Mouse (Mus musculus) midbrain, embryonic 13.5 days (tissue): ENCODE data around the gene Pip5k1b. TPM values are rescaled to one million over a fixed set of nuclear protein-coding genes. Genes with fewer than 3 reads are reported as not detected.

Experiments used
- ATAC-seq: fragments of 200-750 bp; cut with Nextera tagmentation; 2 replicates; pipeline ENCODE4 v1.8.0; 2017; ENCODE audit warnings: mild to moderate bottlenecking, moderate TSS enrichment, moderate library complexity
- H3K27ac ChIP-seq: fragments of 300-500 bp; sonication (generic); 2 replicates; pipeline ENCODE4 v1.5.1; 2015; ENCODE audit warnings: inconsistent platforms, mild to moderate bottlenecking, moderate library complexity
- H3K27me3 ChIP-seq: fragments of 300-500 bp; sonication (generic); 2 replicates; pipeline ENCODE4 v1.6.1; 2015; ENCODE audit warnings: mild to moderate bottlenecking, inconsistent platforms
- H3K36me3 ChIP-seq: fragments of 300-500 bp; sonication (generic); 2 replicates; pipeline ENCODE4 v1.6.1; 2015; ENCODE audit warnings: mild to moderate bottlenecking, inconsistent platforms
- H3K4me1 ChIP-seq: fragments of 300-500 bp; sonication (generic); replicated peaks from 2 replicates; pipeline ENCODE4 v1.6.1; 2015; ENCODE audit warnings: inconsistent platforms
- H3K4me2 ChIP-seq: fragments of 300-500 bp; sonication (generic); replicated peaks from 2 replicates; pipeline ENCODE4 v1.6.1; 2015; ENCODE audit warnings: moderate library complexity, mild to moderate bottlenecking, inconsistent platforms
- H3K4me3 ChIP-seq: fragments of 300-500 bp; sonication (generic); replicated peaks from 2 replicates; pipeline ENCODE4 v1.5.1; 2015; ENCODE audit warnings: mild to moderate bottlenecking, inconsistent platforms
- H3K9ac ChIP-seq: fragments of 300-500 bp; sonication (generic); replicated peaks from 2 replicates; pipeline ENCODE4 v1.6.1; 2015; ENCODE audit warnings: mild to moderate bottlenecking, inconsistent platforms
- H3K9me3 ChIP-seq: fragments of 300-500 bp; sonication (generic); 2 replicates; pipeline ENCODE4 v1.6.1; 2016; ENCODE audit warnings: mild to moderate bottlenecking, inconsistent platforms
- whole genome bisulfite sequencing: fragments of 180-500 bp; shearing (Covaris S2); methylation state at CpG from one replicate; pipeline ENCODE4 v1.1.7; 2015; 5-methylcytosine and 5-hydroxymethylcytosine counted together
- polyA plus RNA-seq: library from polyadenylated mRNA; unstranded; fragments of >200 nt; fragmentation: Nextera tagmentation; extraction: Ambion mirVana; gene quantifications from 2 replicates; pipeline ENCODE4 v1.2.1, GENCODE M21; 2015

Pip5k1b gene
- polyA plus RNA-seq, 1 experiment from 2014 or later: 1.3 TPM

DNA sequence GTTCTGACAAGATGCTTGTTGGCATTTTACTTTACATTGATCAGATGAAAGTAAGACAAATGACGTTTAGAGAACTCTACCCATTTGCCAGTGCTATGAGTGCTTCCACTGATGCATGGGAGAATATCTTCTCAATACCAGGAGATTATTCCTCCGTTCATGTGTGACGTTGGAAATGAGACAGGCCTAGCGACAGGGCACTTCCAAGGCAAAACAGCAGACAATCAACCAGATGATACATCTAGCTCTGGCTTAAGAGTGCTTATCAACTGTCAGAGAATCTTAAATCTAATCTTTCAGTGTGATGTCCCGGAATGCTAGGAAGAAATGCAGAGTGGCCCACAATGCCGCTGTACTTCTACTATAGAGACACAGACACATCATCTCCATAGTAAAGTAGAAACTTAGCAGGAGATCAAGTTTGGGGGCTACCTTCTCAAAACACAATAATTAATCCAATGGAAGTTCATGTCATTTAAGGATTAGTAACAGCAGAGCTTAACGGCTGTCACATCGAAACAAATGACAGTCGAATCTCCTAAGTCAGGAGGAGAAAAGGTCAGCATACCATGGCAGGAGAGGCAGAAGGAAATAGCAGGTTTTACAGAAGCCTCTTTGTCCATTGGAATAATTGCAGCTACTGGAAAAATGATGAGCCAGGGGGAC is 239.5 kb downstream of the Pip5k1b start:
- Histone ChIP-seq H3K4me2 (no peak overlapping the region), H3K4me3 (no peak overlapping the region), H3K9ac (no peak overlapping the region), H3K27me3 (peaks cover 12% of the 10 kb centered on the region; the same call in 1 of the 2 replicates), H3K36me3 (no peaks in the 10 kb centered on the region), H3K27ac (no peak overlapping the region), H3K4me1 (peaks cover 23% of the 10 kb centered on the region), H3K9me3 (no peaks in the 10 kb centered on the region)
- 52% methylated on average over 9 of the region's 9 CpGs for WGBS
- no peak for ATAC-seq

DNA sequence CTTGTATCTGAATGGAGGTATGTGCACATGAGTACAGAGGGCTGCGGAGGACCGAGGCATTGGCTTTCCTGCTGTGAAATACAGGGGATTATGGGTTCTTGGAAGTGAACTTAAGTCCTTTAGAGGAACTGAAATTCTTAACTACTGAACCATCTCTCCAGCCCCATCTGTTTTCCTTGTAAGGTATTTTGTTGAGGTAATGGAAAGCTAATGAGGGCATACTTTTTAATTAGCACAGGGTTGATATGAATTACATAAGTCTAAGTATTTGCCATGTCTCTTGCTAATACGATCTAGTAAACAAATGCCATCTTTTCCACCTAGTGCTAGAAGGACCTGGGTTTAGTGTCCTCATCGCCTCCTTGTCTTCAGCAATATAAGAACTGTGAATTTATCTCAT is 240.4 kb downstream of the Pip5k1b start:
- WGBS: 89% methylated on average over 4 of the region's 4 CpGs
- H3K4me2 ChIP-seq: no peak overlapping the region
- peaks cover 23% of the 10 kb centered on the region for H3K4me1 ChIP-seq
- no peak for ATAC-seq
- no peak overlapping the region for H3K27ac ChIP-seq
- H3K4me3 ChIP-seq: no peak overlapping the region
- no peaks in the 10 kb centered on the region for H3K9me3 ChIP-seq
- H3K27me3 ChIP-seq: peaks cover 13% of the 10 kb centered on the region; the same call in 1 of the 2 replicates
- H3K9ac ChIP-seq: no peak overlapping the region
- H3K36me3 ChIP-seq: no peaks in the 10 kb centered on the region

DNA sequence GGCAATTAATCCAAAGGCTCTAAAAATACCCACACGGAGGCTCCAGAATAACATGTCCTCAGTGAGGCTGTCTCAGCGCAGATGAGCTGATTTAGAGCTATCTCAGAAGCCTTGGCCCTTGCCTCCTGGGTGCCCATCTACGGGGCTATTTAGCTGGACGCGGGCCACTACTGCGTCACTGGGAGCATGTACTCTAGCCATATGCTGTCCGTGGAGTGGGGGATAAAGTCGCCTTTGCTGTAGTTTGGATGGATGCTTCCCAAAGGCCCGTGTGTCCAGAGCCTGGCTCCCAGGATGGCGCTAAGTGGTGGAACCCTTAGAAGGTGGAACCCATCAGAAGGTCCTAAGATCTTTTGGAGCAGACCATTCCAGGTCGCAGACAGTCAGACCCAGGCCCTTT is 241.0 kb downstream of the Pip5k1b start:
- Histone ChIP-seq H3K4me1 (peaks cover 23% of the 10 kb centered on the region), H3K27ac (no peak overlapping the region), H3K4me2 (no peak overlapping the region), H3K36me3 (no peaks in the 10 kb centered on the region), H3K27me3 (peaks cover 13% of the 10 kb centered on the region; the same call in 1 of the 2 replicates), H3K9me3 (no peaks in the 10 kb centered on the region), H3K9ac (no peak overlapping the region), H3K4me3 (no peak overlapping the region)
- 95% methylated on average over 11 of the region's 11 CpGs for WGBS
- ATAC-seq: no peak

DNA sequence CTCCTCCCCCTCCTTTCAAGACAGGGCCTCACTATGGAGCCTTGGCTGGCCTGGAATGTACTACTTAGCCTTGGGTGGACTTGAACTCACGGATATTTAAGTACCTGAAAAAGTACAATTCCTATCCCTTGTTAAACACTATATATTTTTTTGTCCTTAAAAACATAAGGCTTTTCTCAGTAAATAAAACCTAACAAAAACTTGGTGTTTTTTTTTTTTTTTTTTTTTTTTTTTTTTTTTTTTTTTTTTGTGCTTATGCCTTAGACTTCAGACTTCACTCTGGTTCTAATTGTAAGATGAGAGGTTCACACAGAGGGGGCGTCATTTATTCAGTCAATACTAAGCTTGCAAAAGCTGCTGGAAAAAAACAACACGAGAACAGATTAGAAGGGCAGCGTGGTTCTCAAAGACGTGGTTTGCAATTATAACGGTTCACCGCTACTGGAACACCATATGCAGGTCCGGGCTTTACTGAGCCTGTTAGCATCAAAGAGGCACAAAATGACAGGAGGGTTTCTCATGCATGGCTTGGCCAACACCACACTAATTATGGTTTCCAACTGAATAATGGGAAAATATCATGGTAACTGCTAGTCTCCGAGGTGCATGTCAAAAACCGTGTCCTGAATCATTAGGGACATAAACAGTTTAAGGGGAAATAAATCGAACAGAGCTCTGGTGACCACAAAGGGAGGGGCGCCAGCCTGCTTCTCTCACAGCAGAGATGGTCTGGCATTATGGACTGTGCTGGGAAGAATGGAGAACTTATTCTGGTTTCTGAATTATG is 242.9 kb downstream of the Pip5k1b start:
- Histone ChIP-seq H3K36me3 (no peaks in the 10 kb centered on the region), H3K9me3 (no peaks in the 10 kb centered on the region), H3K4me3 (no peak overlapping the region), H3K27ac (0 out of 2 replicates have a peak overlapping the region, but pooled peaks have one; percentile 4), H3K9ac (no peak overlapping the region), H3K4me2 (no peak overlapping the region), H3K4me1 (peaks cover 30% of the 10 kb centered on the region), H3K27me3 (peaks cover 13% of the 10 kb centered on the region; the same call in 1 of the 2 replicates)
- ATAC-seq: peak; percentile 81
- WGBS: 21% methylated on average over 12 of the region's 12 CpGs

DNA sequence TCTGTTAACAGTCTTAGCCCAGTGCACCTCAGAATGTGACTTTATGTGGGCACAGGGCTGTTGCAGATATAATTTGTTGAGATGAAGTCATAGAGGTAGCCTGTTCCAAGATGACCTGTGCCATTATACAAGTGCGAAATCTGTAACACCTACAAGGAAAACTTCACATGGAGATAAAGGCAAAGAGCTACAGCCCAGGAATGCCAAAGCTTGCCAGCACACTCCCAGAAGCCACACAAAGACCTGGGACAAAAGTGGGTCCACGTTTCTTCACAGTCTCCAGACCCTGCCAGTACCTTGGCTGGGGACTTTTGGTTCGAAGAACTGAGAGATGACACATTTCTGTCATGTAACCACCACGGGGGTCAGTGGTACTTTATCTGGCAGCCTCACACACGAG is 243.6 kb downstream of the Pip5k1b start:
- H3K27ac ChIP-seq: no peak overlapping the region
- 88% methylated on average over 5 of the region's 5 CpGs for WGBS

DNA sequence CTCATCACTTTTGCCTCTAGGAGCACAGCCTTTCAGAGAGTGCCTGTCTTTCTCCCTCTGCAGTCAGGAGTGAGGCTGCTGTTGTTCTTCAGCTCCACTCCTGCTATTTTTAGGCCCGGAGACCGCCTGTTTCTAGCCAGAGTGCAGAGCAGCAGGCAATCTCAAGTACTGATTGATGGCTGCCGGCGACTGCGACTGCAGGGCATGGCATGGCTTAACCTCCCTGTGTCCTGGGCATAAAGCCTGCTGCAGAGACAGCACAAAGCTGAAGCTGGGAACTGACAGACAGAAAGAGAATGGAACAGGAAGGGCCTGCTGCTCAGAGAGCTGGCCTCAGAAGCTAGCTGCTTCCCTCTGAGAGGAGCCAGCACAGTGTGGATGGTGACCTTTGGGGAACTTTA is 247.4 kb downstream of the Pip5k1b start:
- Histone ChIP-seq H3K9me3 (no peaks in the 10 kb centered on the region), H3K27me3 (peaks cover 19% of the 10 kb centered on the region; the same call in 1 of the 2 replicates), H3K4me1 (peaks cover 18% of the 10 kb centered on the region), H3K4me2 (no peak overlapping the region), H3K9ac (no peak overlapping the region), H3K4me3 (no peak overlapping the region), H3K36me3 (no peaks in the 10 kb centered on the region), H3K27ac (peak overlapping the region; percentile 41; the same call in 1 of the 2 replicates)
- 4% methylated on average over 5 of the region's 5 CpGs for WGBS
- peak; percentile 58; the same call in 1 of the 2 replicates for ATAC-seq

More for the DNA sequence above, 243.6 kb downstream of the Pip5k1b start:
- Histone ChIP-seq H3K4me1 (peaks cover 31% of the 10 kb centered on the region), H3K9ac (no peak overlapping the region), H3K4me2 (no peak overlapping the region), H3K9me3 (no peaks in the 10 kb centered on the region), H3K36me3 (no peaks in the 10 kb centered on the region), H3K27me3 (peaks cover 13% of the 10 kb centered on the region; the same call in 1 of the 2 replicates), H3K4me3 (no peak overlapping the region)
- ATAC-seq: no peak

DNA sequence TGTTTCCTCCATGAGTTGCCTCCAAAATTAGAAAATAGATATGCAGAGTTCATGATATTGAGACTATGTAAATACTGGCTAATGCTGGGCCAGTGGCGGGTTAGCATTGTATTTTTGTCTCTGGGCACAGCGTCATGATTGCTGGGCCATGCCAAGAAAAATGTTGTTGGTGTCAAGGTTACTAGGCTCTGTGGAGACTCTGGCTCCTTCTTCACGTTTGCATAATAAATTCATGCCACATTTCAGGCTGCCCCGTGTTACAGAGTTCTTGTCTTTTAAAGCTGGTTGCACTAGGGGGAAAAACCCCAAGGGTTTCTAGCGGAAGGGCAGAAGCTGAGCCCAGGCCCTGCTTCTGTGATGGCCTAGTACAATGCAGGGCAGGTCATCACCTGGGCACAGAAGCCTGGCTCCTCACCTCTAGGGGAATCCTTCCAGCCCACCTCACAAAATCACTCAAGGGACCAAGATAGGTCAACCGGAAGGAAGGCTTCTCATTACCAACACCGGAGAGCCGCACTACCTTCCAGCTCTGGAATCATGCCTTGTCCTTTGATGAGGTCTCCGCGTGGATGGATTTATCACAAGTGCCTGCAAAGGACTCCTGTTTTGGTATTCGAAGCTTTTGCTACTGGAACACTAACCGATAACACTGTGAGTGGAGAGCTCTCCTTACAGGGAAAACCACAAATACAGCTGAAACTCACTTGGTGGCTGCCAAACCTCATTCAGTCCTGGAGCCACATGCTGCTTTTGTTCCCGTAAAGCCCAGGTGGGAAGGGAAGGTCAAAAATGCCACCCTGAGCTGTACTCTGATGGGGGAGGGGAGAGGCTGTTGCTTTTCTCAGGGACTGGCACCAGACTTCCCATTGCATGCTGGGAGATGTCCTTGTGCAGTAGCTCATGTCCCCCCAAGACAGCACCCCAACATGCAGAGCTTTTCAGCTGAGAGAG is 248.1 kb downstream of the Pip5k1b start:
- 69% methylated on average over 13 of the region's 13 CpGs for WGBS
- Histone ChIP-seq H3K27ac (no peak overlapping the region), H3K9ac (no peak overlapping the region)

DNA sequence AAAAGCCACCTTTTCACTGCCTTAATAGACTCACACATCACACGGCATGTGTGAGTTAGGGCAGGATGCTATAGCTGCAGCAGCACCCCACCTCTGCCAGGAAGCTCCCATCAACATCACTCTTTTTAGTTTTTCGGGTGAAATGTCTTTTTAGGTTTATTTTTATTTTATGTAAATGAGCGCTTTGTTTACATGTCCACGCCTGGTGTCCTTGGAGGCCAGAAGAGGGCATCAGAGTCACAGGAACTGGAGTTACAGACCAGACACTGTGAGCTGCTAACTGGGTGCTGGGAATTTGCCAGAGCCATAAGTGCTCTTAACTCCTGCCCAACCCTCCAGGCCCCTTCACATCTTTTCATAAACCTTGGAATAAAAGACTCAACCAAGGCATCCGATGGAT is 249.3 kb downstream of the Pip5k1b start:
- no peak overlapping the region for H3K9ac ChIP-seq
- no peak overlapping the region for H3K27ac ChIP-seq
- no peak overlapping the region for H3K4me3 ChIP-seq
- H3K27me3 ChIP-seq: peaks cover 15% of the 10 kb centered on the region; the same call in 1 of the 2 replicates
- no peak overlapping the region for H3K4me2 ChIP-seq
- peaks cover 23% of the 10 kb centered on the region for H3K4me1 ChIP-seq
- no peaks in the 10 kb centered on the region for H3K9me3 ChIP-seq
- ATAC-seq: no peak
- H3K36me3 ChIP-seq: no peaks in the 10 kb centered on the region
- WGBS: 95% methylated on average over 5 of the region's 5 CpGs

More for the DNA sequence above, 248.1 kb downstream of the Pip5k1b start:
- Histone ChIP-seq H3K36me3 (no peaks in the 10 kb centered on the region), H3K27me3 (peaks cover 21% of the 10 kb centered on the region; the same call in 1 of the 2 replicates), H3K4me3 (no peak overlapping the region), H3K9me3 (no peaks in the 10 kb centered on the region), H3K4me2 (no peak overlapping the region), H3K4me1 (peaks cover 12% of the 10 kb centered on the region)
- ATAC-seq: no peak

DNA sequence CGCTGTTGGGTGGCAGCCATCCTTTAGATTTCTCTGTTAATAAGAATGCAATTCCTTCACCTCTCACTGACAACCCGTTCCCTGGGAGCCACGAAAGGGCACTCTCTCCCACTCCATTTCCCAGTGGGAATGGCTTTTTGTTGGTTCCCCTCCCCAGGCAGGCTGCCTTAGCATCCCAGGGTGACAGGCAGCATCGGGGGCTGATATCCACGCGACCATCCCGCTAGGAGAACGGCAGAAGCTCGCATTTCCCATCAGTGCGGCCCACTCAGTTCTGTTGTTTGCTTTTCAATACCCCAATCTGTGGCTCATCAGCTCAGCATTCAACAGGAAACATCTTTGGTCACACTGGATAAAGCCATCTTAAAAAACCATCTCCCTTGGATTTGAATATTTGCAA is 253.5 kb downstream of the Pip5k1b start:
- Histone ChIP-seq H3K27ac (no peak overlapping the region), H3K4me3 (no peak overlapping the region), H3K36me3 (no peaks in the 10 kb centered on the region), H3K4me2 (no peak overlapping the region), H3K27me3 (peaks cover 12% of the 10 kb centered on the region; the same call in 1 of the 2 replicates), H3K9me3 (no peaks in the 10 kb centered on the region), H3K9ac (no peak overlapping the region), H3K4me1 (peaks cover 15% of the 10 kb centered on the region)
- WGBS: 16% methylated on average over 10 of the region's 10 CpGs
- ATAC-seq: no peak

DNA sequence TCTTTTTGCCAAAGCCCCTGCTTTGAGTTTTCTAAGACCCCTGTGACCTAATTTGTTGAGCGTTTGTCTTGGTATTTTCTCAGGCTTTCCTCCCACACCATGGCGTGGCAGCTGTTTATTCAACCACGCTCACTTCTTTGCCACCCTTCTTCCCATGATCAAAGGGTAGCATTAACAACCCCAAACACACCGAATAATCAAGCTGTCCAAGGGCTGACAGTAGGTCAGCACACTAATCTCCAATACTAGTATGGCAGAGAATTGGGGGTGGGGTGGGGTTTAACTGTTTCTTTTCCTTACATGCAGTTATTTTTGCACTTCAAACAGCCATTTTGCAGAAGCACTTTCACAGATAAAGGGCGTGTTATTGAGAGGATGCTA is 253.9 kb downstream of the Pip5k1b start:
- no peak overlapping the region for H3K4me3 ChIP-seq
- peaks cover 15% of the 10 kb centered on the region for H3K4me1 ChIP-seq
- ATAC-seq: peak; percentile 43; the same call in 1 of the 2 replicates
- 8% methylated on average over 5 of the region's 5 CpGs for WGBS
- H3K9ac ChIP-seq: no peak overlapping the region
- no peak overlapping the region for H3K4me2 ChIP-seq
- peaks cover 12% of the 10 kb centered on the region; the same call in 1 of the 2 replicates for H3K27me3 ChIP-seq
- no peak overlapping the region for H3K27ac ChIP-seq
- no peaks in the 10 kb centered on the region for H3K9me3 ChIP-seq
- H3K36me3 ChIP-seq: no peaks in the 10 kb centered on the region

DNA sequence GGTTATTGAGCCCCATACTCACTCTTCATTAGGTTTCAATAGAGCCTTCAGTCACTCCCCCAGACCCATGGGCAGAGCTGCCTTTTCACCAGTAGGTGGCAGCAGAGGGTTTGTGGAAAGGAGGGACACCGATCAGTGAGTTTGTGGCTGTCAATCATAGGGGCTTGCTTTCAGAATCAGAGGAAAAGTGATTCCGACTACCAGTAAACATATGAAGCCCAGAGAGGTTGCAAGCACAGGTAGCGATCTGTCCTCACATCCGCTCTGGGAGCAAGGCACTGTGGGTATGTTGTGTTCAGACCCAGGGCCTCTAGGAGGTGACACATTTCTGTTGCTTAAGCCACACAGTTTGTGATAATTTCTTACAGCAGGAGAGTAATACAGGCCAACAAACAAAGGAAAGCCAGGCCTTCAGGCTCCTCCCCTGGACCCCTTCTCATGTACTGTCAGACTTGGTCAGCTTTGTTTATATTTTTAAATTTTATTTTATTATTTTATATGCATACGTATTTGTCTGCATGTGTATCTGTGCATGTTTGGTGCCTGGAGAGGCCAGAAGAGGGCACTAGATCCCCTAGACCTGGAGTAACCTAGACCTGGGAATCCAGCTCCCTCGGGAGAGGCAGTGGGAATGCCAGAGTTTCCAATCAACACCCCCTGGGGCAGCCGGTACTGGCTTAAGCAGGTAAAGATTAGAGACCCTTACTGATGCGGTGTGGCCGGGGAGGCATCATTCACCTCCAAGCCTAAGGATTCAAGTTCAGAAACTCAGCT is 254.5 kb downstream of the Pip5k1b start:
- no peak overlapping the region for H3K27ac ChIP-seq
- H3K36me3 ChIP-seq: no peaks in the 10 kb centered on the region
- H3K9me3 ChIP-seq: no peaks in the 10 kb centered on the region
- peak overlapping the region; percentile 29 for H3K4me3 ChIP-seq
- H3K9ac ChIP-seq: no peak overlapping the region
- peak; percentile 92 for ATAC-seq
- H3K27me3 ChIP-seq: peaks cover 12% of the 10 kb centered on the region; the same call in 1 of the 2 replicates
- WGBS: 2% methylated on average over 9 of the region's 9 CpGs
- peaks cover 15% of the 10 kb centered on the region for H3K4me1 ChIP-seq
- peak overlapping the region; percentile 50 for H3K4me2 ChIP-seq
